Mouse (Mus musculus) hematopoietic multipotent progenitor cell, adult 10-12 weeks (in vitro differentiated cells): Measurements from ENCODE around the gene Zfp986. TPM values are rescaled to one million over a fixed set of nuclear protein-coding genes. Genes with fewer than 3 reads are reported as not detected.

Experiments
- polyA plus RNA-seq: library from polyadenylated mRNA; stranded (reverse); fragments of >175 nt; gene quantifications from 2 replicates; pipeline ENCODE4 v1.2.3, GENCODE M21; 2012; ENCODE audit warnings: low replicate concordance

The Zfp986 gene
- polyA plus RNA-seq: not detected in 2 replicates

GRCm38 (mm10) chr4:145868494-145868893 is at the start of gene Zfp986:
Zfp986 (plus strand) TSS chr4:145868794.

Other genes with a start within 250 kb of the Zfp986 start
- gene Zfp980, start 198.1 kb upstream of the Zfp986 start, polyA plus RNA-seq: not detected in 2 replicates
- gene Zfp987, start 228.5 kb downstream of the Zfp986 start, polyA plus RNA-seq: not detected in 2 replicates